Mouse (Mus musculus): ENCODE results near the gene Arfrp1. TPM values are rescaled to one million over a fixed set of nuclear protein-coding genes. Genes with fewer than 3 reads are reported as not detected.

Arfrp1 gene
- polyA plus RNA-seq, 1 experiment from 2014 or later, result 43.7 TPM

GRCm38 (mm10) chr2:181381631-181382306, 16.6 kb upstream of the Arfrp1 start:
- no peak for ATAC-seq (ENCODE audit: low read depth)
- Histone ChIP-seq H3K36me3 (ENCODE audit: control insufficient read depth, insufficient read depth, low read length) (peaks cover 65% of the 10 kb centered on the region), H3K4me1 (ENCODE audit: control insufficient read depth, insufficient read depth, low read length) (no peaks in the 10 kb centered on the region), H3K9me3 (ENCODE audit: control insufficient read depth, low read length) (no peaks in the 10 kb centered on the region), H3K9ac (ENCODE audit: low read depth, low read length) (no peak overlapping the region), H3K27me3 (replicated peaks; ENCODE audit: control insufficient read depth, insufficient read depth, low read length) (no peaks in the 10 kb centered on the region), H3K4me3 (ENCODE audit: low read depth, low read length) (no peak overlapping the region), H3K27ac (replicated peaks; ENCODE audit: low read depth, low read length) (no peak overlapping the region), H3K4me2 (ENCODE audit: low read depth, low read length) (no peak overlapping the region)
- no peak for DNase-seq (ENCODE audit: low spot score)
- 92% methylated on average over 6 of the region's 6 CpGs for WGBS

GRCm38 (mm10) chr2:181381107-181381506, 15.9 kb upstream of the Arfrp1 start:
- Histone ChIP-seq H3K9me3 (ENCODE audit: control insufficient read depth, low read length) (no peaks in the 10 kb centered on the region), H3K36me3 (ENCODE audit: control insufficient read depth, insufficient read depth, low read length) (peaks cover 65% of the 10 kb centered on the region), H3K4me3 (ENCODE audit: low read depth, low read length) (no peak overlapping the region), H3K27me3 (replicated peaks; ENCODE audit: control insufficient read depth, insufficient read depth, low read length) (no peaks in the 10 kb centered on the region), H3K27ac (replicated peaks; ENCODE audit: low read depth, low read length) (no peak overlapping the region), H3K9ac (ENCODE audit: low read depth, low read length) (no peak overlapping the region), H3K4me2 (ENCODE audit: low read depth, low read length) (no peak overlapping the region), H3K4me1 (ENCODE audit: control insufficient read depth, insufficient read depth, low read length) (no peaks in the 10 kb centered on the region)
- ATAC-seq (ENCODE audit: low read depth) (no peak), DNase-seq (ENCODE audit: low spot score) (no peak)
- WGBS, result 90% methylated on average over 3 of the region's 5 CpGs

GRCm38 (mm10) chr2:181380251-181380650, 15.0 kb upstream of the Arfrp1 start:
- no peaks in the 10 kb centered on the region for H3K9me3 ChIP-seq (ENCODE audit: control insufficient read depth, low read length)
- DNase-seq (ENCODE audit: low spot score) (no peak), ATAC-seq (ENCODE audit: low read depth) (no peak)
- no peak overlapping the region for H3K4me2 ChIP-seq (ENCODE audit: low read depth, low read length)
- H3K4me1 ChIP-seq (ENCODE audit: control insufficient read depth, insufficient read depth, low read length), result no peaks in the 10 kb centered on the region
- H3K36me3 ChIP-seq (ENCODE audit: control insufficient read depth, insufficient read depth, low read length), result peaks cover 64% of the 10 kb centered on the region
- no peaks in the 10 kb centered on the region for H3K27me3 ChIP-seq (replicated peaks; ENCODE audit: control insufficient read depth, insufficient read depth, low read length)
- H3K4me3 ChIP-seq (ENCODE audit: low read depth, low read length), result no peak overlapping the region
- H3K9ac ChIP-seq (ENCODE audit: low read depth, low read length), result no peak overlapping the region
- WGBS, result 85% methylated on average over 5 of the region's 5 CpGs
- no peak overlapping the region for H3K27ac ChIP-seq (replicated peaks; ENCODE audit: low read depth, low read length)

GRCm38 (mm10) chr2:181379778-181380177, 14.6 kb upstream of the Arfrp1 start, which contains the start of gene Lime1:
Gene Lime1 (plus strand): TSS chr2:181380078.
- 93% methylated on average over 12 of the region's 12 CpGs for WGBS

GRCm38 (mm10) chr2:181378701-181379100, 13.5 kb upstream of the Arfrp1 start:
- H3K36me3 ChIP-seq (ENCODE audit: control insufficient read depth, insufficient read depth, low read length), result peaks cover 50% of the 10 kb centered on the region
- ATAC-seq (ENCODE audit: low read depth) (no peak), DNase-seq (ENCODE audit: low spot score) (no peak)
- H3K27ac ChIP-seq (replicated peaks; ENCODE audit: low read depth, low read length), result no peak overlapping the region
- no peak overlapping the region for H3K4me3 ChIP-seq (ENCODE audit: low read depth, low read length)
- no peaks in the 10 kb centered on the region for H3K4me1 ChIP-seq (ENCODE audit: control insufficient read depth, insufficient read depth, low read length)
- no peaks in the 10 kb centered on the region for H3K27me3 ChIP-seq (replicated peaks; ENCODE audit: control insufficient read depth, insufficient read depth, low read length)
- no peak overlapping the region for H3K9ac ChIP-seq (ENCODE audit: low read depth, low read length)
- no peak overlapping the region for H3K4me2 ChIP-seq (ENCODE audit: low read depth, low read length)
- 92% methylated on average over 5 of the region's 5 CpGs for WGBS
- H3K9me3 ChIP-seq (ENCODE audit: control insufficient read depth, low read length), result no peaks in the 10 kb centered on the region

More at GRCm38 (mm10) chr2:181379778-181380177, 14.6 kb upstream of the Arfrp1 start, which contains the start of gene Lime1:
- no peak for DNase-seq (ENCODE audit: low spot score)
- H3K4me1 ChIP-seq (ENCODE audit: control insufficient read depth, insufficient read depth, low read length), result no peaks in the 10 kb centered on the region
- H3K27ac ChIP-seq (replicated peaks; ENCODE audit: low read depth, low read length), result no peak within 1 kb of the TSS
- H3K4me2 ChIP-seq (ENCODE audit: low read depth, low read length), result no peak within 1 kb of the TSS
- no peak for ATAC-seq (ENCODE audit: low read depth)
- no peaks in the 10 kb centered on the region for H3K27me3 ChIP-seq (replicated peaks; ENCODE audit: control insufficient read depth, insufficient read depth, low read length)
- no peak within 1 kb of the TSS for H3K9ac ChIP-seq (ENCODE audit: low read depth, low read length)
- H3K4me3 ChIP-seq (ENCODE audit: low read depth, low read length), result no peak within 1 kb of the TSS
- H3K36me3 ChIP-seq (ENCODE audit: control insufficient read depth, insufficient read depth, low read length), result peaks cover 59% of the 10 kb centered on the region
- H3K9me3 ChIP-seq (ENCODE audit: control insufficient read depth, low read length), result no peaks in the 10 kb centered on the region

GRCm38 (mm10) chr2:181377230-181377629, 12.0 kb upstream of the Arfrp1 start:
- H3K27me3 ChIP-seq (replicated peaks; ENCODE audit: control insufficient read depth, insufficient read depth, low read length), result no peaks in the 10 kb centered on the region
- H3K4me3 ChIP-seq (ENCODE audit: low read depth, low read length), result no peak overlapping the region
- DNase-seq (ENCODE audit: low spot score), result no peak
- H3K4me1 ChIP-seq (ENCODE audit: control insufficient read depth, insufficient read depth, low read length), result no peaks in the 10 kb centered on the region
- no peaks in the 10 kb centered on the region for H3K9me3 ChIP-seq (ENCODE audit: control insufficient read depth, low read length)
- no peak for ATAC-seq (ENCODE audit: low read depth)
- no peak overlapping the region for H3K27ac ChIP-seq (replicated peaks; ENCODE audit: low read depth, low read length)
- H3K9ac ChIP-seq (ENCODE audit: low read depth, low read length), result no peak overlapping the region
- H3K36me3 ChIP-seq (ENCODE audit: control insufficient read depth, insufficient read depth, low read length), result peaks cover 37% of the 10 kb centered on the region
- no peak overlapping the region for H3K4me2 ChIP-seq (ENCODE audit: low read depth, low read length)
- 75% methylated on average over 2 of the region's 2 CpGs for WGBS

GRCm38 (mm10) chr2:181375787-181376186, 10.6 kb upstream of the Arfrp1 start:
- Histone ChIP-seq H3K4me2 (ENCODE audit: low read depth, low read length) (no peak overlapping the region), H3K36me3 (ENCODE audit: control insufficient read depth, insufficient read depth, low read length) (peaks cover 24% of the 10 kb centered on the region), H3K9me3 (ENCODE audit: control insufficient read depth, low read length) (no peaks in the 10 kb centered on the region), H3K9ac (ENCODE audit: low read depth, low read length) (no peak overlapping the region), H3K4me1 (ENCODE audit: control insufficient read depth, insufficient read depth, low read length) (no peaks in the 10 kb centered on the region), H3K4me3 (ENCODE audit: low read depth, low read length) (no peak overlapping the region), H3K27me3 (replicated peaks; ENCODE audit: control insufficient read depth, insufficient read depth, low read length) (no peaks in the 10 kb centered on the region), H3K27ac (replicated peaks; ENCODE audit: low read depth, low read length) (no peak overlapping the region)
- DNase-seq (ENCODE audit: low spot score) (no peak), ATAC-seq (ENCODE audit: low read depth) (no peak)
- 88% methylated on average over 2 of the region's 2 CpGs for WGBS

GRCm38 (mm10) chr2:181370001-181370400, 4.8 kb upstream of the Arfrp1 start:
- DNase-seq (ENCODE audit: low spot score) (no peak), ATAC-seq (ENCODE audit: low read depth) (no peak)
- no peak overlapping the region for H3K27ac ChIP-seq (replicated peaks; ENCODE audit: low read depth, low read length)
- no peak overlapping the region for H3K4me3 ChIP-seq (ENCODE audit: low read depth, low read length)
- 97% methylated on average over 5 of the region's 5 CpGs for WGBS
- H3K27me3 ChIP-seq (replicated peaks; ENCODE audit: control insufficient read depth, insufficient read depth, low read length), result no peaks in the 10 kb centered on the region
- H3K4me1 ChIP-seq (ENCODE audit: control insufficient read depth, insufficient read depth, low read length), result peaks cover 17% of the 10 kb centered on the region
- no peak overlapping the region for H3K4me2 ChIP-seq (ENCODE audit: low read depth, low read length)
- H3K36me3 ChIP-seq (ENCODE audit: control insufficient read depth, insufficient read depth, low read length), result peaks cover 21% of the 10 kb centered on the region
- no peak overlapping the region for H3K9ac ChIP-seq (ENCODE audit: low read depth, low read length)
- no peaks in the 10 kb centered on the region for H3K9me3 ChIP-seq (ENCODE audit: control insufficient read depth, low read length)

GRCm38 (mm10) chr2:181365655-181366075, 461 bp upstream of the Arfrp1 start:
- peaks cover 53% of the 10 kb centered on the region for H3K36me3 ChIP-seq (ENCODE audit: control insufficient read depth, insufficient read depth, low read length)
- DNase-seq (ENCODE audit: low spot score), result peak; percentile 11
- peak overlapping the region; percentile 76 for H3K4me2 ChIP-seq (ENCODE audit: low read depth, low read length)
- 0% methylated on average over 14 of the region's 20 CpGs for WGBS
- ATAC-seq (ENCODE audit: low read depth), result peak; percentile 9
- H3K4me1 ChIP-seq (ENCODE audit: control insufficient read depth, insufficient read depth, low read length), result peaks cover 22% of the 10 kb centered on the region
- no peaks in the 10 kb centered on the region for H3K27me3 ChIP-seq (replicated peaks; ENCODE audit: control insufficient read depth, insufficient read depth, low read length)
- H3K27ac ChIP-seq (replicated peaks; ENCODE audit: low read depth, low read length), result peak overlapping the region; percentile 84
- H3K4me3 ChIP-seq (ENCODE audit: low read depth, low read length), result peak overlapping the region; percentile 89
- no peaks in the 10 kb centered on the region for H3K9me3 ChIP-seq (ENCODE audit: control insufficient read depth, low read length)
- peak overlapping the region; percentile 90 for H3K9ac ChIP-seq (ENCODE audit: low read depth, low read length)
